Mouse (Mus musculus): Measurements from ENCODE around the gene Olfr969. TPM values are rescaled to one million over a fixed set of nuclear protein-coding genes. Genes with fewer than 3 reads are reported as not detected.
"Not testable (repeated sequence)": the region's sequence is repeated elsewhere in the genome, so short reads cannot be mapped to it uniquely, and the experiment has no call there.

The Olfr969 gene
- polyA plus RNA-seq (2012; rRNA removed) = not detected in 2 replicates

DNA sequence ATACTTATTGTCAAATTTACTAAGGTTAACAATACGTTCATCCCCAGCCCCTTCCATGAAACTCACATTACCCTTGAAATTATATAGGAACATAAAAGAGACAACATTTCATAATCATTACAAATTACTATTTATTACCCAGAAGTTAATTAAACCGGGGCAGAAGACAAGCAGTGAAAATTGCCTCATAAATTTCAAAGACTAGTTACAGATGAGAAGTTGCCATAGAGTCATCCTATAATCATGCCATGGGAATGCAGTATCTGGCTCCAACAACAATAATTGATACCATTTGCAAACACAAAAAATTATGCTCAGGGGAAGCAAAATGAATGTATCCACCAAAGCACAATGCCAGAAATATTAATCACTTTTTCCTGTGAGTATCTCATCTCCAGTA is at the start of gene Olfr969:
Gene Olfr969 (plus strand): TSS at position 388 of the 400 bp plus-strand sequence.
- WGBS = 60% methylated on average over 2 of the region's 2 CpGs
- H3K4me1 ChIP-seq (ENCODE audit: control insufficient read depth, insufficient read depth, insufficient read length, low read length) = no peaks in the 10 kb centered on the region
- no peak for TF ChIP-seq CTCF (IDR thresholded peaks at IDR 0.05; ENCODE audit: extremely low read depth, insufficient read length, insufficient replicate concordance, low read depth, low read length)
- no peak for TF ChIP-seq POLR2A (IDR thresholded peaks at IDR 0.05; ENCODE audit: low read depth, low read length)
- H3K4me3 ChIP-seq (ENCODE audit: low read depth, low read length) = no peak within 1 kb of the TSS
- H3K27ac ChIP-seq (ENCODE audit: insufficient read depth, low read depth, low read length) = no peak within 1 kb of the TSS
- H3K27me3 ChIP-seq (ENCODE audit: control insufficient read depth, insufficient read depth, low read length) = no peaks in the 10 kb centered on the region
- no peaks in the 10 kb centered on the region for H3K36me3 ChIP-seq (ENCODE audit: control insufficient read depth, insufficient read depth, low read length)

- Histone ChIP-seq H3K27ac (ENCODE audit: insufficient read depth, low read depth, low read length) (no peak within 1 kb of the TSS), H3K27me3 (ENCODE audit: control insufficient read depth, insufficient read depth, low read length) (no peaks in the 10 kb centered on the region), H3K36me3 (ENCODE audit: control insufficient read depth, insufficient read depth, low read length) (no peaks in the 10 kb centered on the region), H3K4me1 (ENCODE audit: control insufficient read depth, insufficient read depth, insufficient read length, low read length) (no peaks in the 10 kb centered on the region), H3K4me3 (ENCODE audit: low read depth, low read length) (no peak within 1 kb of the TSS)
- TF ChIP-seq CTCF (IDR thresholded peaks at IDR 0.05; ENCODE audit: extremely low read depth, insufficient read length, insufficient replicate concordance, low read depth, low read length) (no peak), POLR2A (IDR thresholded peaks at IDR 0.05; ENCODE audit: low read depth, low read length) (no peak)
These were observed 44.8 kb upstream of the Olfr969 start, which contains the start of gene Olfr967 for GRCm38 (mm10) chr9:39745949-39746348. Gene Olfr967 (plus strand): TSS chr9:39746249.

DNA sequence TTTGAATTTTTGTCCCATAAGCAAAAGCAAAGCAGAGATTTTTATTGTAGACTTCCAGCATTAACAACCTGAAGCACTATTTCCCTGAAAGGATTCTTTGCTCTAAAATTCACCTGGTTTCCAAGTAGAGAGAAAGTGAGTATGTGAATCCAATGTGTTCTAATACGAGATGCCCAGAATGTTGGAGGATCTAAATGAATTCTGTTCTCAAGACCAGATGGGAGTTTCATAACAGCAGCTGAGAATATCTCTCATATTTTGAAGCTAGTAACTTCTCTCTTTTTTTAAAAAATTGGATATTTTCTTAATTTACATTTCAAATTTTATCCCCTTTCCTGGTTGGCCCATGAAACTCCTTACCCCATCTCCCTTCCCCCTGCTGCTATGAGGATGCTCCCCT is 44.3 kb upstream of the Olfr969 start:
- H3K4me3 ChIP-seq (ENCODE audit: low read depth, low read length) = no peak overlapping the region
- WGBS = 76% methylated on average over 1 of the region's 1 CpGs
- TF ChIP-seq CTCF (IDR thresholded peaks at IDR 0.05; ENCODE audit: extremely low read depth, insufficient read length, insufficient replicate concordance, low read depth, low read length) (no peak), POLR2A (IDR thresholded peaks at IDR 0.05; ENCODE audit: low read depth, low read length) (no peak)
- no peaks in the 10 kb centered on the region for H3K27me3 ChIP-seq (ENCODE audit: control insufficient read depth, insufficient read depth, low read length)
- H3K27ac ChIP-seq (ENCODE audit: insufficient read depth, low read depth, low read length) = no peak overlapping the region
- no peaks in the 10 kb centered on the region for H3K36me3 ChIP-seq (ENCODE audit: control insufficient read depth, insufficient read depth, low read length)
- H3K4me1 ChIP-seq (ENCODE audit: control insufficient read depth, insufficient read depth, insufficient read length, low read length) = no peaks in the 10 kb centered on the region

DNA sequence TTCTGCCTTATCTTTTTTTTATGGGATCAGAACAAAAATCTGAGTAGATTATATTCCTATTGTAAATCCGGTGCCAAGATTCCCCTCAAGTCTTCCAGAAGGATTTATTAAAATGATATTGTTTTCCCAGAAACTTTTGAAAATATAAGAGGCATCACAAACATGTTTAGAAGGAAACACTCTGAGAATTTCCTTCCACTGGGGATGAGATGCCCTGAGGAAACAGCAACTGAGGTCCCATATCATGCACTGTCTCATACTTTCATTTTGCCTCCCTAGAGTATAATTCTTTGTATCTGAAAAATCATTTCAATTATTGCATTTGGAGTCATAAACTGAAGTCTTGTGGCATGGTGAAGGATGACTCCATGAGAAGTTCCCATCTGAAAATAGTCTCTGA is 7.6 kb upstream of the Olfr969 start, which contains the start of gene Olfr968:
Gene Olfr968 (minus strand): TSS at position 101 of the 400 bp plus-strand sequence.
- Histone ChIP-seq H3K27me3 (ENCODE audit: control insufficient read depth, insufficient read depth, low read length) (no peaks in the 10 kb centered on the region), H3K36me3 (ENCODE audit: control insufficient read depth, insufficient read depth, low read length) (no peaks in the 10 kb centered on the region), H3K27ac (ENCODE audit: insufficient read depth, low read depth, low read length) (no peak within 1 kb of the TSS), H3K4me3 (ENCODE audit: low read depth, low read length) (no peak within 1 kb of the TSS), H3K4me1 (ENCODE audit: control insufficient read depth, insufficient read depth, insufficient read length, low read length) (no peaks in the 10 kb centered on the region)
- TF ChIP-seq POLR2A (IDR thresholded peaks at IDR 0.05; ENCODE audit: low read depth, low read length) (no peak), CTCF (IDR thresholded peaks at IDR 0.05; ENCODE audit: extremely low read depth, insufficient read length, insufficient replicate concordance, low read depth, low read length) (no peak)
- 69% methylated on average over 1 of the region's 1 CpGs for WGBS

DNA sequence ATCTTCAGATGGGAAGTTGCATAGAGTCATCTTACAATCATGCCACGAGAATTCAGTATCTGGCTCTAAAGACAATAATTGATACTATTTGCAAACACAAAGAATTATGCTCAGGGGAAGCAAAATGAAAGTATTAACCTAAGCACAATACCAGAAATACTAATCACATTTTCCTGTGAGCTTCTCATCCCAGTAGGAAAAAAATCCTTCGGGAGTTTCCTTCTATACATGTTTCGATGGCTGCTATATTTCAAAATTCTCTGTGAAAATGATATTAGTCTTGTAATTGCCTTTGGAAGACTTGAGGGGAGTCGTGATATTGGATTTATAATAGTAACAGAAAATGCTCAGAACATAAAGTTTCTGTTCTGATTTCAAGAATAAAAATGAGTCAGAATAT is 17.8 kb downstream of the Olfr969 start, which contains the start of gene Olfr970:
Gene Olfr970 (plus strand): TSS at position 301 of the 400 bp plus-strand sequence.
- no peaks in the 10 kb centered on the region for H3K36me3 ChIP-seq (ENCODE audit: control insufficient read depth, insufficient read depth, low read length)
- 72% methylated on average over 4 of the region's 4 CpGs for WGBS
- no peaks in the 10 kb centered on the region for H3K27me3 ChIP-seq (ENCODE audit: control insufficient read depth, insufficient read depth, low read length)
- TF ChIP-seq CTCF (IDR thresholded peaks at IDR 0.05; ENCODE audit: extremely low read depth, insufficient read length, insufficient replicate concordance, low read depth, low read length) (no peak), POLR2A (IDR thresholded peaks at IDR 0.05; ENCODE audit: low read depth, low read length) (no peak)
- no peaks in the 10 kb centered on the region for H3K4me1 ChIP-seq (ENCODE audit: control insufficient read depth, insufficient read depth, insufficient read length, low read length)
- H3K27ac ChIP-seq (ENCODE audit: insufficient read depth, low read depth, low read length) = no peak within 1 kb of the TSS
- no peak within 1 kb of the TSS for H3K4me3 ChIP-seq (ENCODE audit: low read depth, low read length)

DNA sequence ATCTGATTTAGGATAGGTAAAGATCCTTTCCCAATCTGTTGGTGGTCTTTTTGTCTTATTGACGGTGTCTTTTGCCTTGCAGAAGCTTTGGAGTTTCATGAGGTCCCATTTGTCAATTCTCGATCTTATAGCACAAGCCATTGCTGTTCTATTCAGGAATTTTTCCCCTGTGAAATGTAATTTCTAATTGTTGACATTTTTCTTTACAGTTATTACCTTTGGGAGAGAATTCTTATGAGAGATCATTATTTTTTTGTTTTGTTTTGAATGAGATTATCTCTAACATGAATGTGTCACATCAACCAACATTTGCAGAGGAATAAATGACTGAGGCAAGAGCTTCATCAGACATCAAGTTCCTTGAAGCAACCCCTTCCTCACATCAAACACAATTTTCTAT is 45.8 kb downstream of the Olfr969 start, which contains the start of gene Olfr971:
Gene Olfr971 (plus strand): TSS at position 301 of the 400 bp plus-strand sequence.
- H3K27ac ChIP-seq (ENCODE audit: insufficient read depth, low read depth, low read length); H3K4me1 ChIP-seq (ENCODE audit: control insufficient read depth, insufficient read depth, insufficient read length, low read length); H3K36me3 ChIP-seq (ENCODE audit: control insufficient read depth, insufficient read depth, low read length); H3K4me3 ChIP-seq (ENCODE audit: low read depth, low read length); H3K27me3 ChIP-seq (ENCODE audit: control insufficient read depth, insufficient read depth, low read length): not testable (repeated sequence)
- WGBS = 83% methylated on average over 2 of the region's 2 CpGs

Other genes with a start within 250 kb of the Olfr969 start
- not detected in 2 replicates for gene Olfr958, start 236.9 kb upstream of the Olfr969 start, polyA plus RNA-seq (2012; rRNA removed)
- not detected in 2 replicates for gene Olfr959, start 215.4 kb upstream of the Olfr969 start, polyA plus RNA-seq (2012; rRNA removed)
- gene AW551984, start 186.5 kb upstream of the Olfr969 start, polyA plus RNA-seq (2012; rRNA removed) = 0.22 and 0.74 TPM in 2 replicates
- gene Olfr148, start 180.3 kb upstream of the Olfr969 start, polyA plus RNA-seq (2012; rRNA removed) = not detected in 2 replicates
- gene Olfr960, start 169.6 kb upstream of the Olfr969 start, polyA plus RNA-seq (2012; rRNA removed) = not detected in 2 replicates
- not detected in 2 replicates for gene Olfr961, start 145.9 kb upstream of the Olfr969 start, polyA plus RNA-seq (2012; rRNA removed)
- not detected in 2 replicates for gene Olfr963, start 123.7 kb upstream of the Olfr969 start, polyA plus RNA-seq (2012; rRNA removed)
- gene Olfr149, start 83.8 kb upstream of the Olfr969 start, polyA plus RNA-seq (2012; rRNA removed) = not detected in 2 replicates
- not detected in 2 replicates for gene Olfr965, start 79.6 kb upstream of the Olfr969 start, polyA plus RNA-seq (2012; rRNA removed)
- not detected in 2 replicates for gene Olfr150, start 60.0 kb upstream of the Olfr969 start, polyA plus RNA-seq (2012; rRNA removed)
- not detected in 2 replicates for gene Olfr967, start 44.7 kb upstream of the Olfr969 start, polyA plus RNA-seq (2012; rRNA removed)
- not detected in 2 replicates for gene Olfr968, start 7.7 kb upstream of the Olfr969 start, polyA plus RNA-seq (2012; rRNA removed)
- not detected in 2 replicates for gene Olfr970, start 17.9 kb downstream of the Olfr969 start, polyA plus RNA-seq (2012; rRNA removed)
- not detected in 2 replicates for gene Olfr971, start 45.9 kb downstream of the Olfr969 start, polyA plus RNA-seq (2012; rRNA removed)
- gene Olfr972, start 75.5 kb downstream of the Olfr969 start, polyA plus RNA-seq (2012; rRNA removed) = not detected in 2 replicates
- not detected in 2 replicates for gene Olfr229, start 116.4 kb downstream of the Olfr969 start, polyA plus RNA-seq (2012; rRNA removed)
- gene Olfr974, start 146.6 kb downstream of the Olfr969 start, polyA plus RNA-seq (2012; rRNA removed) = not detected in 2 replicates
- gene Olfr975, start 161.1 kb downstream of the Olfr969 start, polyA plus RNA-seq (2012; rRNA removed) = 0.03 TPM in 1 of 2 replicates, not detected in the other
- gene Olfr976, start 170.2 kb downstream of the Olfr969 start, polyA plus RNA-seq (2012; rRNA removed) = not detected in 2 replicates
- not detected in 2 replicates for gene Olfr978, start 201.2 kb downstream of the Olfr969 start, polyA plus RNA-seq (2012; rRNA removed)
- gene Olfr979, start 212.5 kb downstream of the Olfr969 start, polyA plus RNA-seq (2012; rRNA removed) = not detected in 2 replicates
- not detected in 2 replicates for gene Olfr980, start 218.6 kb downstream of the Olfr969 start, polyA plus RNA-seq (2012; rRNA removed)
- gene Olfr981, start 230.5 kb downstream of the Olfr969 start, polyA plus RNA-seq (2012; rRNA removed) = not detected in 2 replicates